Mouse (Mus musculus): Measurements from ENCODE around the gene Zfp385b.

Gene Zfp385b

DNA sequence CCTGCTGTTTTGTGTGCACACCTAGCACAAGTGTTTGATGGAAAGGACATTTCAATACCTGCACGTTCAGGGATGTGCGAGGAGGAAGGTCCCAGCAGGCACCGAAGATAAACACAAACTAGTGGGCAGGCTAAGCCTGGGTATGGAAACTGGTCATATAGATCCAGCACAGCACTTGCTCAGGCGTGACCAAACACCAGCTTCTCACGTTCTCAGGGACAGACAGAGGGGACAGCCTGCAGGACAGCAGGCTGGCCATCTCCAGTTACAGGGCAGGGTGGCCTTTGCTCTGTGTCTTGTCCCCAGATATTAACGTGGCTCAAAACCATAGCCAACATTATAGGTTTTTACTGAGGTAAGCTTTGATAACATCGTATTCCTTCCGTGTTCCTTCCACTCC, 128.3 kb downstream of the Zfp385b start:
- DNase-seq: no peak

DNA sequence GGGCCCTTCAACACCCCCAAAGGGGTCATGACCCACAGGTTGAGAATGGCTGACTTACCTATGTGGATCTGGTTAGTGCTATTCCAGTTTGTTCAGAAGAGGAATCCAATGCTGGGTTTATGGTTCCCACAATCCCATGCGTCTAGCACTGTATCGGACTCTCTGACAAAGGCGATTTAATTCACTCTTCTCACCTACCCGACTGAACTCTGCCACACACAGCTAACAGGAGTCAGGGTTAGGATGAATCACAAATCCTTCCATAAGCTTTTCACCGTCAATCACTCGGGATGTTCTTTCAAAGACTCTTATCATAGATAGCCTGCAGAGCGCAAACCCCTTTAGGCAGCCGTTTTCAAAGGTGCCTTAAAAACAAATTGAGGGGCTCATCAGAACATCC, 129.1 kb downstream of the Zfp385b start:
- no peak for DNase-seq

DNA sequence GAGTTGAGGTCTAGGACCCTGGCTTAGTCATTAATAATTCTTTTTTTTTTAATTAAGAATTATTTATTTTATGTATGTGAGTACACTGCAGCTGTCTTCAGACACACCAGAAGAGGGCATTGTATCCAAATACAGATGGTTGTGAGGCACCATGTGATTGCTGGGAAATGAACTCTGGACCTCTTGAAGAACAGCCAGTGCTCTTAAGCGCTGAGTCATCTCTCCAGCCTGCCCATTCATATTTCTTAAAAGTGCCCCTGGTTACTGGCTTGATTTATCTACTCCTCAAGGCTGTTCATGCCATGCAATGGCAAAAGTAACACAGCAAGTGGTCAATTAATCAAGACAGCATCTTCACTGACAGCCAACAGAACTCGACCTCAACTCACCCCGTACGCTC, 130.8 kb downstream of the Zfp385b start:
- no peak for DNase-seq

DNA sequence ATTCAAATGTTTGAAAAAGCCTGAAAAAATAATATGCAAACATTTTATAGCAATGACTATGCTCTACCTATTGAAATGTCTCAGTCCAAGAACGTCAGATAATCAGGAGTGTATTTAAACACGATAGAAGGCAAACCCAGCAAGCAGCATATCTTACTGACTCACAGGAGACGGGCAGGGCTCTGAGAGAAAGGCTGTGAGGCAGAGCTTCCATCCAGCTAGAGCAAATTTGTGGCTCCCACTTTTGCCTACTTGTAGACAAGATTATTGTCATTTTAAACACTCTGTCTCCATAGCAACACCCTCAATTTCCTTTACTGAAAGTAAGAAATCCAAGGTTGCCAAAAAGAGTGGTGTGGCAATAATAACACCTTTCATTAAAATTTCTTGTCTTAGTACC, 135.4 kb downstream of the Zfp385b start:
- no peak for DNase-seq

DNA sequence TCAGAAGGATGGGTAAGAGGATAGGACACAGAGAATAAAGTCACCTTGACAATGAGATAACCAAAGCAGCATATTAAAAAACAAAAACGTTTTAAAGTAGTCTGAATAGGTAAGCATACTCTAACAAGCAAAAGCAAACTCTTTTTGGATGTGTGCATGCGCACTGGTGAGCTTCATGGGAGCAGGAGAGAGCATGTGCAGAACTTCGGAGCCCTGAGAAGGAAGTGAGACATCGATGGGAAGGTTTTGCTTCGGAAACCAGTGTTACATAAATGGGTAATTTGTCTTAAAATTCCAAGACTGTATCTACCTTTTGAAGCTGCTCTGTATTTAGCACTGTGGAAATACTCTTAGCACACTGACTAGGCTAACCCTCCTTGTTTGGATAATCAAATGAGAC, 137.2 kb downstream of the Zfp385b start:
- DNase-seq: no peak

DNA sequence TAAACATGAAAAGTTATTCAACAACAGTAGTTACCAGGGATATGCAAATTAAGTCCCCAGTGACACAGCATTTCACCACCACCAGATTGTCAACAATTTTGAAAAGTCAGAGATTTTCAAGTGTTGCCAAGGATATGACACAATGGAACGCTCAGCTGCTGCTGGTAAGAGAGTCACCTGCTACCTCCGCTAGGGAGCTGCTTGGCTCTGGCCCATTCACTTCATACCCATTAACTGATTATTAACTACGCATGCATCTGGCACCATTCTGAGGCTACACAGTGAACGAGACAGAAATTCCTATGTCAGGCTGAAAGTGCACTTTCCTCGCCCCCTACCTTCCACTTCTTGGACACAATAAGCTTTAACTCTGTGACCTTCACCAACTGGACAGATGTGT, 137.7 kb downstream of the Zfp385b start:
- DNase-seq: no peak

DNA sequence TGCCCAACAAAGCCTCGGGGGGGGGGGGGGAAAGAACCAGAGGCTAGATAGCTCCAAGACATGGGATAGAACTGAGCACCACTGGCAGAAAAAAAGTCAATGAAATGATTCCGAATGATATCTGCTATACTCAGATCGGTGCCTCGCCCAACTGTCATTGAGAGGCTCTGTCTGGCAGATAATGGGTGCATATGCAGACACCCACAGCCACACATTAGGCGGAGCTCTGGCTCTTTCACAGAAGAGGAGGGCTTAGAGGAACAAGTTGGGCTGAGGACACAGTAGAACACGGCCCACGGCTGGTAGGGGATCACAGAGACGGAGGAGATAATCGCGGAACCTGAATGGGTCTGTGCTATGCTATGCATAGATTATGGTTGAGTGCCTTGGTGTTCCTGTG, 145.7 kb downstream of the Zfp385b start:
- no peak for DNase-seq

DNA sequence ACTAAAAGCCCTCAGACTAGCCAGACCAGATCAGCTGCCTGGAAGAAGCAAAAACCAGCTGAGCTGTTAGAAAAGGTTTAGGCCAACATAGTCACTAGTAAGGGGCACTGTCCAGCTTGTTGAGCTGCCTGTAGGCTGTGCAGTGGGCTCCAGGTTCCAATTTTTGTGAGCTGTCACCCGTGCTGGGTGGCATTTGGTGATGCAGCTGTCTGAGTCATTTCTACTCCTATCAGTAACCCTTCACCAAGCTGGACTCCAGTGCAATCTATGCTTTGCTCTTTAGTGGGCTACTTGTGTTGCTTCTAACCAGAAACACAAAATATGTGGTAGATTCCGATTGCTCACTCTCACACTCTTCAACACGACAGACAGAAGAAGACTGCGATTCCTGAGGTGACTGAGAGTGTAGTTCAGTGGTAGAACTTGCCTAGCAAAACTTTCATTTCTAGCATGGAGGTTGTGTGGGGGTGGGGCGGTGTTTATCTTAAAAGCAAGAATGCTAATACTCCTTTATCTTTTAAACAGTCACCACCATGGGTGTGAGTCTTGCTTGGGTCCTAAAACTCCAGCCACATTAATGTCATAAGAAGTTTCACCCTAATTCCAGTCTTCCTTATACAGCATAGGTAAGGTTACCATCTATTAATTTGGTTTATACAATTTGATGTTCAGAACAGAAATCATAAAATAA, 147.1 kb downstream of the Zfp385b start:
- no peak for DNase-seq

DNA sequence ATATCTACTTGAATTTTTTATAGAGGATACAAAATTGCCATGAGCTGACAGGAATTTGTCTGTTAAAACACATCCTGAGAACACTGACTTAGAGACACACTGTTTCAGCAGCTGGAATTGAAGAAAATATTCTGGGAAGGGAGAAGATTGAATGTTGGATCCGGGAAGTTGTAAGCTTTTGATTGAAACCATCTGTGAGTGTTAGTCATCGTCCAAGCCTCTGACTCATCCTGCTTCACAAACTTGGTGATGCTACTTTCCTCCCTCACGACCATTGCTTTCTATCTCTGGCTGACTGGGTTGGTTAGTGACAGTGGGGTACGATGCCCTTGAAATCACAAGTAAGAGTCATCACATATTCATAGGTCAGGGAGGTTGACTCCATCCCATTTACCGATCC, 157.3 kb downstream of the Zfp385b start:
- DNase-seq: no peak

DNA sequence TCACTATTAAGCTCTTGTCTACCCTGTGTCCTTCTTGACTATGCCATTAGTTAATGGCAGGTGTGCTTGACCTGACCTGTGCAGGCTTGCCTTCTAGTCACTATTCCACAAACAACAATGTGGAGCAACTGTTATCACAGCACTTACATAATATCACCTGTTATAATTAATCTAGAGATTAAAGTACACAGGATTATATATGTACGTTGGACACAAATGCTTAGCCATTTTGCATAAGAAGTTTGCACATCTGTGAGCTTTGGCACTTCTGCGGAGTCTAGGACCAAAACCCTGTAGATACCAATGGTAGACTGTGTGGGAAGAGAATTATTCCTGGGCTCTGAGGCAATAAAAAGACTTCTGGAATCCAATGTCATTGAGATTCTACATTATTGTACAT, 165.8 kb downstream of the Zfp385b start:
- DNase-seq: no peak

DNA sequence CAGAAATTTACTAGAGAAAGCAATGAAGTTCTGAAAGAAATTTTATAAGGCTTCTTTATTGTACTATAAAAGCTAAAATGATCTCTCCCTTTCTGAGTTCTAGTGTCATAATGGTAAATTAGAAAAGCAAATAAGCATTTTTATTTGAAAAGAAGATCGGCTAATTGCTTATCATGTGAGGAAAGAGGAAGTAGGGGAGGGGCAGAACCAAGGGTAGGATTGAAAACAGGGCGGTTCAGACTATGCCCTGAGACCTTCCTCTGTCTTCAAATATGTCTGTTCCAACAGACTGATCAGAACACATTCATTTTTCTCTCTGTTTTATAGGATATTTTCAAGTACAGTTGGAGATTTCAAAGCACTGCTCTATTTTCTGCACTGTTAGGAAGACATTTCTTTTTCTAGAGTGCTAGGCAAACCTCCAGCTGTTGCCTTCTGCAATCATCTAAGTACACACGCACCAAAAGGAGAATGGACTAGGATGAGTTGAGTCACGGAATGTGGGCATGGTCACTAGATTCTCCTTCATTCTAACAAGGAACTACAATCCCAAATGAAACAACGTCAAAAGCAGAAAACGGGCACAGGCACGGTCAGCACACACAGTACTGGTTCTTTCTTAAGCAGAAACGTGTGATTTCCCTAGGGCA, 177.8 kb downstream of the Zfp385b start:
- DNase-seq: no peak

DNA sequence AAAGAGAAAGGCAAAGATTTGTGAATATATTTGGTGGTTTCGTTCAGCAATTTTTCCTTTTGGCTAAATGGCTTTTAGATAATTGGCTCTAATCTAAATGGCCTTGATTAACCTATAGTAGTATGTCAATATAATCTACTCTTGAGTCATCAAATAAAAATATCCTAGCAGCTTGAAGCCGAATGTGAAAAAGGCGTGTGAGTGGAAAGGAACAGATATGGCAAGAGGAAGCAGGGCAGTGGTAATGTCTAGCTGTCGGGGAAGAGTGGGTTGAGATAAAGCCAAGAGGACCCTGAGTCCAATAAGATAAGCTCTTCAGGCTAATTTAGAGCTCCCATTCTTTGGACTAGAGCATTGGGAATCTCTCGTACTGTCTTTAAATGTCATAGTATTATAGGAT, 179.4 kb downstream of the Zfp385b start:
- DNase-seq: no peak

DNA sequence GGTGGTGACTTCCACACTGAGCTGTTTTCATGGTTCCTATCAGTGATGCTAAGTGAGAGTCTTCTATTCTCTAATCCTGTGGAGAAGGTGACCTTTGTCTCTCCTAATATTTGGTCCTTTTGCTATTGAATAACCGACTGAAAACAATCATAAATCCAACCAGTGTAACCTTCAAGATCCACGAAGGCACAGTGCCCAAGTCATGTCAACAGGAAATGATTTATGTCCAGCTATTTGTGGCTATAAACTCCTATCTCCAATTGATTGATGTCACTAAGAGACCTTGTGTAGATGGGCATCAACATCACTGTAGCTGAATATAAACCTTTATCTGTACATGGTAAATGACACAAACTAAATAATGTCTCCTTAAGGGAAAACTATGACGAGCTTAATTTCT, 187.8 kb downstream of the Zfp385b start:
- no peak for DNase-seq

DNA sequence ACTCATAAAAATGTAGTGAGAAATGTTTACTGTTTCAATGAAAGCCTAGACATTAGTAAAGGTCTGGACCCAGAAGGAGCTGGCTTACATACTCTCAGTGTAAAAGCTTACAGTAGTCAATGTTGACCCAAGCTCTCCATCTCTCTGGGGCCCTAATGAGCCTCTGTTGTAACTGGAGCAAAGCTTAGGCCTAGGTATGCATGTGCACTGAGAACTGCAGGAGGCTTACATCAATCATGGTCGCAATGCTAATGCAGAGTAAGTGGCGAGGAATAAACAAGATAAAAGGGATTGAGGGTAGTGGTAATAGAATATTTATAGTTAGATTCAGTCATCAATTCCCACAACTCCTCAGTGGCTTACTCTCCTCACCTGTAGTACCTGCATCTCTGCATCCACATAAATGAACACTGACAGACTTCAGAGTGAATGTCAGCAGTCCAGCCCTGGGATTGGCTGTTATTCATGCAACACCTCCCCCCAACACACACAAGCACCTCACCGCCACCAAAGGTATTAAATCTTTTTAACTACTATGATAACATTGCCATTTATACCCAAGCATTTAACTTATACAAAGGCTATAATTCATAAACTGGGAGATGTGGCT, 191.7 kb downstream of the Zfp385b start:
- DNase-seq: no peak

DNA sequence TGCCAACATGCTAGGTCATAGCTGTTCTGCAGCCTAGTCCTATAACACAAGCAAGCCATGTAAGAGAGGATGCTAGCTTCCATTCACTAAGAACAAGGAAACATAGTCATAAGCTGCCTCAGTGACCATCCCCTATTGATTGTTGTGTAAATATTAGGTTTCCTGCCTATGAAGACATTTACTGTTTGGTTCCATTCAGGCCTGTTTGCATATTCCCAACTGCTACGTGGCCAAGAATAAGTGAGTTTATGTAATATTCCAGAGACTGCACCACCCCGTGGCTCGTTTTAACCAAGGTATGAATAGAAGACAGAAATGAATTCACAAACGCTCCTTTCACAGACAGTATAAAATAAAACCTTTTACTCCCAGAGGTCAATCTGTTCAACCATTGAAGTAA, 200.8 kb downstream of the Zfp385b start:
- DNase-seq: no peak

DNA sequence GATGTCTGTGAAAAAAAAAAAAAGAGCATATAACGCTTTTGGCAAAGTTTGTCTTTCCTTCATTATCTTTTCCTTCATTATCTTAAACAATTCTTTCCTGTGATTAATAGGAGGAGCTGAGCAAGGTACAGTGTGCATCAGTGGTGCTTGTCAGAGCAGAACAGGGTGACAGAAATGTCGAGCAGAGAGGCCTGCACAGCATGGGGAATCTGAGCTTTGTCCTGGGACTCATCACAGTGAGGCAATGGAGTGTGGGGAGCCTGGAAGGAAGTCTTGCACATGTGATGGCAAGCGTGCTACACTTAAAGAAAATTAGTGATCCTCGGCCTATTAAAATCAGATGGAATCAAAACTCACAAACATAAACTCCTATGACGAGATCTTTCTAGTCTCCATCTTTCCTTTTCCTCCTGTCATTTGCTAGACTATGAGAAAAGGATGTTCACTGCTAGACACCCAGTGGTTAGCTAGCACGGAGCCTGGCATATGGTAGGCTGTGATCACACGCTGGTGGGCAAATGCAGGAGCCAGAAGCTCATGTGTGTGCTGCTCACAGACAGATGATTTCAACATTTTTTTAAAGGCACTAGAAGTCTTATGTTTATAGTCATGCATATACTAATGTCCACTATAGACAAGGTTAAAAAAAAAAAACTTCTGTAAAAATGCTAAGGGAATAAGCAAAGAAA, 209.0 kb downstream of the Zfp385b start:
- DNase-seq: no peak

DNA sequence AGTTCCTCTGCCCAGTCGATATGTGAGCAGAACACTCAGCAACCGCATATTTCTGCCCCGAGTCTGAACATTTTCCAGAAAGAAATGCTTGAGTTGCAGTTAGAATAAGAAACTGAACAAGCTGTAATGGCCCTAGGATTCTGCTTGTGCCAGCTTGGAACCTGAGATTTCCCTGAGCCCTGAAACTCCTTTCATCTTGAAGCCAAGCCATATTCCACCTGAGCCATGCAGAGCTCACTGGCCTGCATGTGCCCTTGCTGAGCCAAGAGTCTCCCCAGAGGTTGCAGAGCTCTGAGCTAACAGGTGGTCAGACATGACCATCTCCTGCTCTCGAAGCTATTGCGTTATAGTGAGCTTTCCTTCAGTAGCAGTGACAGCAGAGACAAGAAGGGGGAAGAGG, 210.0 kb downstream of the Zfp385b start:
- DNase-seq: no peak

DNA sequence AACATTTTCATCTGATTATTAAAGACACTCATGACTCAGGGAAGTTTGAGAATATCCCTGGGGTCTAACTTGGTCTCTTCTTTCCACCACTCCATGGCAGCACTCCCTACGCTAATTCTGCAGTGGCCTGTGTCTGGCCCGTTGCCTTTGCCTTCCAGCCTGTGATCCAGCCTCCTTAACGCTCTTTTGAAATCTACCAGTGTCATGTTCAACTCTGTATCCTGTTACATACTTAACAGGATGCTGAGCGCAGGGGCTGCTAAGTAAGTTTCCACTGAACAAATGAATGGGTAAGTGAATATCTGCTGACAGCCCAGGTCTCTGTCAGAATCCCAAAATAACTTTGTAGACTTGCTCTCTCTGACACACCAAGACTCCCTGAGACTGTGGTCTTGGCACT, 210.8 kb downstream of the Zfp385b start:
- DNase-seq: no peak

DNA sequence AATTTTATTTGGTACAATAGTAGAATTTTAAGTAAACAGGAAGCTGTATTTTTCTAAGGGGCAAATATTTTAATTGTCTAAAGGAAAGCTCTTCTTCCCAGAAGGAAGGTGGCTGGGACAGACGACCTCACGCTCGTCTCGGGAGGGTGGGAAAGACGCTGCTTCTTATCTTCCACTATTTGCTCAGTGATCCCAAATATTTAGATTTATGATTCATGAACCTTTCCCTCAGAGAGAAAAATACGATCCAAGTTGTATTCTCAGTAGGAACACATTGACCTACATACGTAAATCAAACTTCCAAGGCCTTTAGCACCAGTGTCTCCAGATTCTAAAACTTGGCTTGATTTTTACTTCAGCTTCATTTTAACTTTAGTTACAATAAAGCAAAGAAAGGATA, 226.0 kb downstream of the Zfp385b start:
- no peak for DNase-seq

DNA sequence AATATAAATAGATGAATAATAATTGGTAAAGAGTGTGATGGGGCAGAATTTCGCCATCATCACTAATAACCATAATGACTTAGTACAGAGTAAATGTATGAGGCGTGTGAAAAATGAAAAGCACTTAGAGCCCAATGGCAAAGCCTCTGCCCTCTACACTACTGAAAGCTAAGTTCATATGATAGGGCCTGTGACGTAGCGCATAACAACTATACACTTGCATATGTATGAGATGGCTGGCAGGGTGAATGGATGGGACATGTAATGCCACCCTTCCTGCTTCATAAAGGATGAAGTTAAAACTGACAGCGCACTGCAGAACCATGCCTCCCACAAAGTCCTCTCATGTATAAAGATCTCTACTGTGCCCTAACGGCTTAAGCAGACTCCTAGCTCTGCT, 226.9 kb downstream of the Zfp385b start:
- DNase-seq: no peak

DNA sequence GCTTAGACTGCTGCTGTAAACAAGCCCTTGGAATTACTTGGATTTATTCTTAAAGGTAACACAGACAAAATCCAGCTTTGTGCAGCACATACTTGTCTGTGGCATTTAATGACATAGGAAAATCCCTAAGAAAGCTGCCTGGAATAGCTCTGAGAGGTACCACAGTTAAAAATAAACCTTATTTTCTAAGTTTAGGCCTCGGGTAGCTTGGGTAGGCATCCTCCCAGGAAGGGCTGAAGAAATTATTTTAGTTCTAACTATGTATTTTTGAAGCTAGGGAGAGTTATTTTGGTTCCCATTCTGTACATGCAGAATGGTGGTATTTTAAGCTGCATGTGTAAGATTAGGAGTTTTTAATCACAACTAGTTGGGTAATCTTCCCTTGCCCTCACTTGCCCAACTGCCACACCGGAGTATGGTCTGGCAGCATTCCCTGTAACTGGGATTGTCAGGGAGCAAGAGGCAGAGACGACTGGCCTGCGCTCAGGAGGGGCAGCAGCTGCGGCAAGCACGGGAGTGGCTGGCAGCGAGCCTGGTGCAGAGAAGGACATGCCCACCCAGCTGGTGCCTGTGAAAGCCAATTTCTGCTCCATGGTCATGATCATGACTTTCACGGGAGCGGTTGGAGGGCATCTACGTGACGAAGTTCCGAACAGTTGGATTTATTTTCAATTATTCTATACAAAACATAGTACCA, 230.1 kb downstream of the Zfp385b start:
- DNase-seq: no peak

DNA sequence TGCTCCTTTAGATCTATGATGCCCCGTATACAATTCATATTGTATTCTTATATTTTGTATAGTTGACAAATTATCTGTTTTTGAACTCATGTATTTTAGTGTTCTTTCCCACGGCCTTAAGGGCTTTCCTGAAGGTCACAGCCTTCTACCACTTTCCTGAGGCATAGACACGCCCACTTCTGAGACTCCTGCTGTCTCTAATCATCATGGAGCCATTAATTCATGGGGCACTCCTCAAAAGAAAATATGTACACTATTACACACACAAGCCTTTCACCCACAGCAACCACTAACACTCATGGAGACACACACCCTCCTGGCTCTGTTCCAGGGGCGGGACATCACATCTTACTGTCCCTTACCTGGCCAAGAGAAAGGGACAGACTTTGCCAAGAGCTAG, 232.1 kb downstream of the Zfp385b start:
- no peak for DNase-seq

DNA sequence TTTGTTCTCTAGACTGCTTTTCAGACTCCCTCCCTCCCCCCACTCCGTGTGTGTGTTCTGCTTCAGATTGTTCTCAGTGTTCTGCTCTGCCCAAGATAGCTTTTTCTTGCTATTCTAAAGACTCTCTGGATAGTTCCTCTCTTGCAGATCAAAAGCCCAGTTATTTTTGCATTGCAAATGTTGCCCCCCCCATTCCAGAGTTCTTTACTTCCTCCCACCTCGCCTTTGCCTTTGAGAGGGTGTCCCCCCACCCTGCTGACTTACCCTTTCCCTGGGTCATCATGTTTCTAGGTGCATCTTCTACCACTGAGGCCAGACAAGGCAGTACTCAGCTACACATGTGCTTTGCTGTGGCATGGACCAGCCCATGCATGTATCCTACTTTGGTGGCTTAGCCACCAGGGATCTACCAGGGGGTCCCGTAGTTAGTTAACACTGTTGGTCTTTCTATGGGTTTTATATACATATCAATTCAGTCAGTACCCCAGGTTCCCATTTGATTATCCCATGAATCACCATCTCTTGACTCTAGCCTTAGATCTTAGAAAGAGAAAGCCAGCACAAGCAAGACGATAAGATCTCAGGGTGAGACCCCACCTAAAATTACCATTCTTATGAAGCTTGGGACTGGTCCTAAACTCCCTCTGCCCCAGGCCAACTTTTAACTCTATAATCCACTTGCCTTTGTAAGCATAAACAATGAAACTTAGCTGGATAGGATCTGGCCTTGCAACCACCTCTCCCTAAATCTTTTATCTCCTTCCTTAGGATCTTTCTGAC, 232.7 kb downstream of the Zfp385b start:
- DNase-seq: no peak
